Mouse (Mus musculus): ENCODE results near the gene Zscan12.
"Not testable (repeated sequence)": the region's sequence is repeated elsewhere in the genome, so short reads cannot be mapped to it uniquely, and the experiment has no call there.

Gene Zscan12

GRCm38 (mm10) chr13:21362621-21363248, at the start of gene Zscan12:
Gene Zscan12 (plus strand): TSS chr13:21362820.
- DNase-seq (ENCODE audit: low read depth, low spot score) = peak; percentile 86

- DNase-seq (ENCODE audit: low read depth, low spot score) = no peak
These were observed 49.8 kb upstream of the Zscan12 start for GRCm38 (mm10) chr13:21312854-21313253.

- DNase-seq (ENCODE audit: low read depth, low spot score) = no peak
These were observed 48.7 kb upstream of the Zscan12 start for GRCm38 (mm10) chr13:21313903-21314302.

- DNase-seq (ENCODE audit: low read depth, low spot score) = no peak
These were observed 42.4 kb upstream of the Zscan12 start for GRCm38 (mm10) chr13:21320262-21320661.

- no peak for DNase-seq (ENCODE audit: low read depth, low spot score)
These were observed 40.6 kb upstream of the Zscan12 start for GRCm38 (mm10) chr13:21321890-21322494.

- no peak for DNase-seq (ENCODE audit: low read depth, low spot score)
These were observed 39.9 kb upstream of the Zscan12 start for GRCm38 (mm10) chr13:21322509-21323375.

- no peak for DNase-seq (ENCODE audit: low read depth, low spot score)
These were observed 39.2 kb upstream of the Zscan12 start for GRCm38 (mm10) chr13:21323405-21323804.

- no peak for DNase-seq (ENCODE audit: low read depth, low spot score)
These were observed 36.4 kb upstream of the Zscan12 start for GRCm38 (mm10) chr13:21326191-21326590.

- DNase-seq (ENCODE audit: low read depth, low spot score) = peak; percentile 41
These were observed 35.9 kb upstream of the Zscan12 start for GRCm38 (mm10) chr13:21326657-21327211.

- no peak for DNase-seq (ENCODE audit: low read depth, low spot score)
These were observed 35.2 kb upstream of the Zscan12 start for GRCm38 (mm10) chr13:21327424-21327823.

- DNase-seq (ENCODE audit: low read depth, low spot score) = no peak
These were observed 16.0 kb upstream of the Zscan12 start, which contains the start of gene Olfr1367 for GRCm38 (mm10) chr13:21346610-21347009. Gene Olfr1367 (plus strand): TSS chr13:21346910.

GRCm38 (mm10) chr13:21350593-21350992, 12.0 kb upstream of the Zscan12 start:
- no peak for DNase-seq (ENCODE audit: low read depth, low spot score)

GRCm38 (mm10) chr13:21363719-21364118, 1.1 kb downstream of the Zscan12 start:
- no peak for DNase-seq (ENCODE audit: low read depth, low spot score)

- no peak for DNase-seq (ENCODE audit: low read depth, low spot score)
These were observed 4.0 kb downstream of the Zscan12 start for GRCm38 (mm10) chr13:21366635-21367034.

GRCm38 (mm10) chr13:21372700-21373099, 10.1 kb downstream of the Zscan12 start:
- no peak for DNase-seq (ENCODE audit: low read depth, low spot score)

- no peak for DNase-seq (ENCODE audit: low read depth, low spot score)
These were observed 15.2 kb downstream of the Zscan12 start for GRCm38 (mm10) chr13:21377773-21378172.

- DNase-seq (ENCODE audit: low read depth, low spot score) = no peak
These were observed 32.6 kb downstream of the Zscan12 start for GRCm38 (mm10) chr13:21395211-21395610.

- no peak for DNase-seq (ENCODE audit: low read depth, low spot score)
These were observed 33.0 kb downstream of the Zscan12 start for GRCm38 (mm10) chr13:21395623-21396022.

GRCm38 (mm10) chr13:21396048-21396447, 33.4 kb downstream of the Zscan12 start:
- not testable (repeated sequence) for DNase-seq (ENCODE audit: low read depth, low spot score)

- no peak for DNase-seq (ENCODE audit: low read depth, low spot score)
These were observed 34.9 kb downstream of the Zscan12 start for GRCm38 (mm10) chr13:21397486-21397885.

- no peak for DNase-seq (ENCODE audit: low read depth, low spot score)
These were observed 38.5 kb downstream of the Zscan12 start for GRCm38 (mm10) chr13:21401166-21401565.
